Mouse (Mus musculus): Measurements from ENCODE around the gene 1700012B07Rik. TPM values are rescaled to one million over a fixed set of nuclear protein-coding genes. Genes with fewer than 3 reads are reported as not detected.

The 1700012B07Rik gene
- total RNA-seq, 1 experiment from 2014 or later: not detected

DNA sequence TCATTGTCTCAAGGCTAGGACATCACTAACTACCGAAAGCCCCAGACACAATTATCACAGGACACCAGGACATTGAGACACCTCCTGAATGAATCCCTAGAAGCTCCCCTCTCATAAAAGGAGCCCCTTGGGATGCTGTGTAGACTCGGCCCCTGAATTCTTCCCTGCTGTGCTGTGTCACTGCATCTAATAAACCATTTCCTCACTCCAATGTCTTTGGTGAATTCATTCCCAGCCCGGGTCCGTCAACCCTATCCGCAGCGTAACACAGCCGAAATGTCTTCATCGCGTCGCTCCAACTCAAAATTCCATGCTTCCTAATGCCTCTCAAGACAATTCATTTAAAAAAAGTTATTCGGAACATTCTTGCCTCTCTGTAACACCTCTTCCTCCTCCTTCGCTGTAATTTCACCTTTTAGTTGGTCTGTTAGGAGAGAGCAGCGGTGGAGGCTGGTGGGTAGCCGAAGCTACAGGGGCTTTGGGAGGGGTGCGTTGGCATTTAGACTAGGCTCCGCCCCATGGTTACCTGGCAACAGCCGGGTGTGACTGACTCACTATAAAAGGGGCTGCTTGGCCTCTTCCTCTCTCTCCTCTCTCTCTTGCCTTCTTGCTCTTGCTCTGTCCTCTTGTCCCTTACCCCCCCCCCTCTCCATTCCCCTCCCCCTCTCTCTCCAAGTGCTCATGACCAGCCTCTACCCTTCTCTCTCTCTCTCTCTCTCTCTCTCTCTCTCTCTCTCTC lies 25.6 kb upstream of the 1700012B07Rik start:
- no peak for ATAC-seq (ENCODE audit: extremely low read depth, insufficient number of reproducible peaks, low FRiP score, poor library complexity, severe bottlenecking)

GRCm38 (mm10) chr11:109851996-109852395 lies 24.1 kb upstream of the 1700012B07Rik start:
- no peak for ATAC-seq (ENCODE audit: extremely low read depth, insufficient number of reproducible peaks, low FRiP score, poor library complexity, severe bottlenecking)

- ATAC-seq (ENCODE audit: extremely low read depth, insufficient number of reproducible peaks, low FRiP score, poor library complexity, severe bottlenecking): no peak
These were observed 18.5 kb upstream of the 1700012B07Rik start for GRCm38 (mm10) chr11:109846343-109846742.

DNA sequence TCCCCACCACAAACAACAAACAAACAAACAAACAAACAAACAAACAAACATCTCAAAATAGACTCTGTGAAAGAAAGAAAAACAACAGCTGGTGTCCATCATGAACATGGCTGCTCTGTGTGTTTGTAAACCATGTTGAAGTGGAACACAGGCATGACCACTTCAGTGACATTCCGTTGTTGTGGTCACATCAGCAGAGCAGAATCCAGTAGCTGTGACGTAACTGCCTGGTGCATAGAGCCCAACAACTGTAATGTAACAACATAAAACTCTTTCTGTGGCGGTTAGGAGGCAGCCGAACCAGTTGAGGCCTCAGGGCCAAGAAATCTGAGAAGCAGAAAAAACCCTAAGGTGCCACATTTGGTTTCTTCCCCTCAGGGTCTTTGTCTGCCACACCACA lies 17.8 kb upstream of the 1700012B07Rik start:
- ATAC-seq (ENCODE audit: extremely low read depth, insufficient number of reproducible peaks, low FRiP score, poor library complexity, severe bottlenecking): no peak

DNA sequence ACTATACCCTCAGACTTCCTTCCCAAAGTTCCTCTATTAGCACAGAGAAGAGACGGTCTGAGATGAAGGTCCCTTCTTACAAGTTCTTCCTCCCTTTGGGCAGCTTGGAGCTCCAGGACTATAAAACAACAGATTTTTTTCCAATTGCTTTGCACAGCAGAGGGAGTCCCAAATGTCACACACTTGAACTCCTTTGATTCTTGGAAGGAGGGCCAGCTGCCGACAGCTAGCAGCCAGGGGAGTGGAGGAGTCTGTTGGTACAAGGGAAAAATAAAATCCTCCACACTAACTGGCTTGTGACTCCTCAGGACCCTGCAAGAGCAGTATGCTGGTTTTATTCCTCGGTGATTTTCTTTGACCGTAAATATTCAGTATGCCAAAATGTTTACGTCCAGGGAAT lies 16.6 kb upstream of the 1700012B07Rik start:
- ATAC-seq (ENCODE audit: extremely low read depth, insufficient number of reproducible peaks, low FRiP score, poor library complexity, severe bottlenecking): no peak

GRCm38 (mm10) chr11:109830368-109830767 lies 2.5 kb upstream of the 1700012B07Rik start:
- ATAC-seq (ENCODE audit: extremely low read depth, insufficient number of reproducible peaks, low FRiP score, poor library complexity, severe bottlenecking): no peak

DNA sequence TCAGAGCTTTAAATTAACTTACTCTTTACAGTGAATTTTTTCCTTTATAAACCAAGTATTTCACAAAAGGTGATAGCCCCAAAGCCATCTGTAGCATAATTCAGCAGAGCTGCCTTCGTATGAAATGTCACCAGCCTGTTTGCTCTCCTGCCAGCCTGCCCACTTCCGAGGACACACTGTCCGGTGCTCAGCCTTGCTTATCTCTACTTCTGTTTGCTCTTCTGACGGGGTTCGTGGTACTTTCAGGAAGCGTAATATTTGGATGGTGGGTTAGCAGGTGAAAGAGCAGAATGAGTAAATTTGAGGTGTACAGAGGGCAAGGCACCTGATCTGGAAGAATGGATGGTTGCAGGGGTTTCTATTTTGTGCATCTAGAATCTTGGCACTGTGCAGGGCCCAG lies 5.6 kb downstream of the 1700012B07Rik start:
- no peak for ATAC-seq (ENCODE audit: extremely low read depth, insufficient number of reproducible peaks, low FRiP score, poor library complexity, severe bottlenecking)

DNA sequence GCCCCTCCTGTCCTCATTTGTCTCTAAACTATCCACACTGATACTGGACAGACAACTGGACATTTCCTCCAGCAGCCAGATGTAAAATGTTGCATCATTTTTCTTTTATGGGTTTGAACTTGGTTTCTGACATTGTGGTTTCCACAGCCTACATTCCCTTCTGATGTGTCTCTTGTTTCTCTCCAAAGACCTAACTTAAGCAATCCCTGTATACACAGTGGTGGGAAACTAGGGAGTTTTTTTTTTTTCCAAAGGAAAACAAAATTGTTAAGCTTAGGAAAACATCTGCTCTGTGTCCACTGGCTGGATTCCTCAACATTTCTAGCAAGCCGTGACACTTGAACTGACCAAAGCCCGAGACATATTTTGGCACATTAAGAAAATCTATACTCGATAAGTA lies 10.4 kb downstream of the 1700012B07Rik start:
- no peak for ATAC-seq (ENCODE audit: extremely low read depth, insufficient number of reproducible peaks, low FRiP score, poor library complexity, severe bottlenecking)

DNA sequence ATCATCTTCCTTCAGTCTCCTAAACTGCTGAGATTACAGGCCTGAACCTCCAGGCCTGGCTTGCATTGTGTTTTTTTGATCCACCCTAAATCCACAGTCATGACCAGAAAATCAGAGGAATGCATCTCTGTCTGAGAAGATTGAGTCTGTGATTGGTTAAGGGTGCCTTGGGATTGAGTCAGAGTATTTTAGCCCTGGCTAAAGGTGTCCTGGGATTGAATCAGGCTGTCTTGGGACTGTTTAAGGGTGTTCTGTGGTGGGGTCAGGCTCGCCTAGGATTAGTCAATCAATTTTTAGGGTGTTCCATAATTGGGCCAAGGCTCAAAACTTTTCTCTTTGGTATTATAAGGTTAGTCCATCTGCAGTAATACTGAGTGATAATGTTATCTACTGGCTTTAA lies 10.9 kb downstream of the 1700012B07Rik start:
- no peak for ATAC-seq (ENCODE audit: extremely low read depth, insufficient number of reproducible peaks, low FRiP score, poor library complexity, severe bottlenecking)

DNA sequence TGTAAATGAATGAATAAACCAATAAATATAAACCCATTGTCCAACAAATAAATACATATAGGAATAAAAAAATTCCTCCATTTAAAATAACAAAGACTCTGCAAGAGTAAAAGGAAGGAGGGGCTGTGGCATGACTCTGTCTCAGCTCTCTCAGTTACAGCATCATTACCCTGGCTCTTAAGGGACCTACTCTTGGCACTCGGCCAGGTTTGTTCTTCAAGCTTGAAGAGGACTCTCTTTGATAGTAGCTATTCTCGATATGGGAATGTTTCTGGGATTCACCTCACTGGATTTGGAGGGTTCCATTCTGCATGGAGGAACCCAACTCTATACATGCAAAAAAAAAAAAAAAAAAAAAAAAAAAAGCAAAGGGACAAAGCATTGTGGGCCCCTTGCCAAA lies 16.1 kb downstream of the 1700012B07Rik start:
- no peak for ATAC-seq (ENCODE audit: extremely low read depth, insufficient number of reproducible peaks, low FRiP score, poor library complexity, severe bottlenecking)

- no peak for ATAC-seq (ENCODE audit: extremely low read depth, insufficient number of reproducible peaks, low FRiP score, poor library complexity, severe bottlenecking)
These were observed 18.5 kb downstream of the 1700012B07Rik start for GRCm38 (mm10) chr11:109809175-109809855.

DNA sequence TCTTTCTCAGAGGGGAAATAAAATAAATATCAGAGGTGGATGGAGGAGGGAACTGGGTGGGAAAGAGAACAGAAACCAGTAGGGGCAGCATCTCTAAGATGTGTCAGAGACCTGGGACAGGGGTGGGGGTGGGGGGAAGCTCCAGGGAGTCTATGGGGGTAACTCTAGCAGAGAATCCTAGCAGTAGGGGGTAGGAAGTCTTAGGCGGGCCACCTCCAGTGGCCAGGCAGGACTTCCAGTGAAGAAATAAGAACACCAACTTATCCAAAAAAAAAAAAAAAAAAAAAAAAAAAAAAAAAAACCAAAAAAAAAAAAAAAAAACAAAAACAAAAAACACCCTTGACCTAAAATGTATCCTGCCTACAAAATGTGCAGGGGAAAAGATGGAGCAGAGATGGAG lies 26.3 kb downstream of the 1700012B07Rik start:
- ATAC-seq (ENCODE audit: extremely low read depth, insufficient number of reproducible peaks, low FRiP score, poor library complexity, severe bottlenecking): no peak

GRCm38 (mm10) chr11:109797531-109797930 lies 30.3 kb downstream of the 1700012B07Rik start:
- no peak for ATAC-seq (ENCODE audit: extremely low read depth, insufficient number of reproducible peaks, low FRiP score, poor library complexity, severe bottlenecking)

- no peak for ATAC-seq (ENCODE audit: extremely low read depth, insufficient number of reproducible peaks, low FRiP score, poor library complexity, severe bottlenecking)
These were observed 32.3 kb downstream of the 1700012B07Rik start for GRCm38 (mm10) chr11:109795536-109795935.

GRCm38 (mm10) chr11:109793578-109793977 lies 34.3 kb downstream of the 1700012B07Rik start:
- ATAC-seq (ENCODE audit: extremely low read depth, insufficient number of reproducible peaks, low FRiP score, poor library complexity, severe bottlenecking): peak; percentile 45

- ATAC-seq (ENCODE audit: extremely low read depth, insufficient number of reproducible peaks, low FRiP score, poor library complexity, severe bottlenecking): no peak
These were observed 35.3 kb downstream of the 1700012B07Rik start for GRCm38 (mm10) chr11:109792401-109792997.

- no peak; the same call in 1 of the 2 replicates for ATAC-seq (ENCODE audit: extremely low read depth, insufficient number of reproducible peaks, low FRiP score, poor library complexity, severe bottlenecking)
These were observed 35.9 kb downstream of the 1700012B07Rik start for GRCm38 (mm10) chr11:109791965-109792364.

DNA sequence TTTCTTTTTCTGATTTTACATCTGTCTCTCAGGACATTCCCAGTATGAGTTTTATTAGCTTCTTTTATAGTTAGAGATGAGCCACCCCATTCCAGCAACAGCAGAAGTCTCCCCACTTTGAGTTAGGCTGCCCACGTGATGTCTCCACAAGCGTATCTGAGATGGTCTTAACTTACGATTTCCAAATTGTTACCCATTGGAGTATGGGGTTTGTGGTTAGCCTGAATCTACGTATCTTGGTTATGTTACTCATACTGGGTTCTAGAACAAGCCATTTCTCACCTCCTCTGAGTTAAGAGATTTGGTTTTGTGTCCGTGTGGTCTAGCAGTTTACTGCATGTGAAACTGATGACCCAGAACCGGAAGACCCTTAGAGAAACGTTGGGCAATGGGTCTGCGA lies 37.6 kb downstream of the 1700012B07Rik start:
- ATAC-seq (ENCODE audit: extremely low read depth, insufficient number of reproducible peaks, low FRiP score, poor library complexity, severe bottlenecking): no peak

DNA sequence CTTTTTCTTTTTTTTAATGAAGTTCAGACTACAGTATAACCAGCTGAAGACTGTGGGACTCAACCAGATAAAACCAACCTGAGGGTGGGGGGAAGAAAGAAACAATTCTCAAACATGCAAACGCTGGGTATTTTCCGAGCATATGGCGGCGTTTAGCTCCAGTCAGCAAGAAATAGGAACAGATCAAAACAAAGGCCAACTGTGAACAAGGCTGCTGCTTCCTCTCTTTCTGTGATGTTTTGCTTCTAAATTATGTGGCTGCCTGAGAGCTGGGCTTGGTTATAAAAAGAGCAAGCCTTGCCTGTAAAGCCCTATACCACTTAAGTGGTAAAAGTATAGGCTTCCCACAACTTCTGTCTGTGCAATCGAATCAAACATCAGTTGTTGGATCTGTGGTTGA lies 42.5 kb downstream of the 1700012B07Rik start:
- no peak for ATAC-seq (ENCODE audit: extremely low read depth, insufficient number of reproducible peaks, low FRiP score, poor library complexity, severe bottlenecking)

- no peak for ATAC-seq (ENCODE audit: extremely low read depth, insufficient number of reproducible peaks, low FRiP score, poor library complexity, severe bottlenecking)
These were observed 56.5 kb downstream of the 1700012B07Rik start for GRCm38 (mm10) chr11:109771381-109771780.
